Mouse (Mus musculus): ENCODE measurements at regions not wholly inside any gene's neighbourhood (a gene's known extent, or its start where the extent isn't known, plus 50 kb on each side); places are given as distances from the start of the nearest gene placed in this dataset.

DNA sequence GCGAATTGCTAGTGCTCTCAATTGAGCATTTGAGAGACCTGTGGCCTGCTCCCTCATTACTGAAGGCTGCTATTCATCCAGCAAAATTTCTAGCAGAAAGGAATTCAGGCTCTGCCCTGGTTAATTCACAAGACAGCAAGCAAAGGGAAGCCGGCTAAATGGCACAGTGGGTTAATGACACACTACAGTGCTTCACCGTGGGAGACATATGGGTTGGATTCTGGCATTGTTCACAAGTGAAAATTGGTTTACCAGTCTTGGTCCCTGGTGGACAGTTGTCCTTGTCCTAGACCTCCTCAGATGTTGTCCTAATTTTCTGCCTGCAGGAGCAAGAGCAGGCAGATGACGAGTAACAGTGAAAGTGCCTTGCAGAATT is 527.3 kb downstream of the Gm11232 start:
- no peak for DNase-seq (ENCODE audit: low spot score in 2 of 2)

DNA sequence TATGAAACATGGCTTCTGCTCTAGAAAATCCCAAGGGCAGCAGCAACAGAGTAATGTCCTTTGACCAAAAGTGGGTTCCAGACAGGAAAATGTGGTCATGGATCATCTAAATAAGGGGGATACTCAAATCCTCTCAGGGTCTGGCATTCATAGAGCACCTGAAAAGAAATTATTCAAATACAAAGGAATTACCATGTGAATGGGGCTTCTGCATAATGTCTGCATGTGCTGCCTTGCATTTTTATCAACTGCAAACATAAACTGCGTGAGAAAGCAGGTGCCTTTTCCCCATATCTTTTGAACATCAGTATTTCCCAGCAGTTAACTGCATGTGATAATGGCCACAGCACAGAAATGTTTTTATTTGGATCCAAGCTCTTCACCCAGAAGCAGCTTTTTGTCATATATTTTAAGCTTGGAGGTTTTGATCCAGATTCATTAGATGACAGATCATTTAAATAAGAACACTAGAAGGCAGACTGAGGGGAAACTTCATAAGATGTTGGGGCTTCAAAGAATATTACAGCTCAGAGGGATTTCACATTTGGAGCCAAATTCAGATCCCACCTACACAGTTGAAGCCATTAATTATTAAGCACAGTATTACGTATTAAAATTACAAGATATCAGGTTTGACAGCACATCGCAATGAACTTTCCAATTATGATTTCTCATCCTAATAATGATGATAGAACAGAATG is 527.8 kb downstream of the Gm11232 start:
- no peak for DNase-seq (ENCODE audit: low spot score in 2 of 2)

DNA sequence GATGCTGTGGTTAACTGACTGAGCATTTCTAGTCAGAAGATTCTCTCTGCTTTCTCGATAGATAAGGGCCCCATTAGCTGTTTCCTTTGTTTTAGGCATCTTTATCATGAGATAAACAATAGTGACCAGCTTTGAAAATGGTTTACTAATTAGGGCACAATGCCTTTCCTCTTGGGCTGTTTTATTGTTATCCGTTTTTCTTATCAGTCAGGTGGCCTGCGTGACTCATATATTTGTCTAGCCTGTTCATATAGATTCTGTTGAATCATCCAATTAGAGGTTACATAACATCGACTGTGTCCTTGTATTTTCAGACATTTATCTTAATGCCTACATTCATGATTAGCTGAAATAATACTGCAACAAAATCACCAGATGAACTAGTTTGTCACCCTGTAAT is 531.1 kb downstream of the Gm11232 start:
- no peak for DNase-seq (ENCODE audit: low spot score in 2 of 2)

DNA sequence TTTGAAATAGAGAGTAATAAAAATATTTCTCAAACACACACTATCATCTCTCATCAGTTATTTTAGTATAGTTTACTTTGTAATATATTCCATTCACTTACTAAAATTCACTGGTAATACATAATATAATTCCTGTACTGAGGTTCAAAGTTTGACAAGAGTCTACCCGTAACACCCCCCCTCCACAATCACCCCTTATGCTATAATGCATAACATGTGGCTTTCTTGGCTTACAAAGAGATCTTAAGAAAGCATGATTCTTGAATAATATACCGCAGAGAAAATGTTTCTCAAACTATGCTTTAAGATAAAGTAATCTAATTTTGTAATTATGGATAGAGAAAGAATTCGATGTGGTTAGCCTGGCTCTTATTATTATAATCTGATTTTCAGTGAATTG is 539.7 kb downstream of the Gm11232 start:
- no peak for DNase-seq (ENCODE audit: low spot score in 2 of 2)

DNA sequence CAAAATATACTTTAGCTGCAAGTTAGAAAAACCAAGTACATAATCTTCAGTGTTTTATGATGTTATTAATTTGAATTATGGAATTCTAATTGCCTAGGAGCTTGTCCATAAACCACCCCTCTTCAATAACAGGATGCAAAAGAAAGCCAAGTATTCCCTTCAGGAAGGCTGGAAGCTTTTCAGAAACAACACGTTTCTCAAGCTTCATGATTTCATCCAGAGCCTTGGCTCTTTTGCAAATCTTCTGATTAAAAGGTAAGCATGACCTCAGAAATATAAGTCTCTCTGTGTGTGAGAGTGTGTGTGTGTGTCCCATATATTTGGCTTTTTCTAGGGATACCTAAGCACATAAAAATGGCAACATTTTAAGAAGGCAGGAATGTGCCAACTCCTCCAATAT is 570.0 kb downstream of the Gm11232 start:
- no peak for DNase-seq (ENCODE audit: low spot score in 2 of 2)

DNA sequence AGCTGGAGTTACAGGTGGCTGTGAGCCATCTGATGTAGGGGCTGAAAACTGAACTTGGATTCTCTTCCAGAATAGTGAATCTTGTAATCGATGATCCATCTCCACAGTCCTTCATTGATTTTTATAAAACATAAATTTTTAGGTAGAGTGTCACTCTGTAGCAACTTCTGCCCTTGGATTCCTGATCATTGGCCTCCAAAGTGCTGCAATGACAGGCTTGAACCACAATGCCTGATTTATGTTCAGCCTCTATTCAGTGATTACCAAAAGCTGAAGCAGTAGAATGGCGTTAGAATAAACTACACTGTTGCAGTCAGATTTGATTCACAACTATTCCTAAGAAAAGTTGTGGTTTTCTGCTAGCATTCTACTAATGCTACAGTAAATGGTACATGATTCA is 580.1 kb downstream of the Gm11232 start:
- no peak for DNase-seq (ENCODE audit: low spot score in 2 of 2)

DNA sequence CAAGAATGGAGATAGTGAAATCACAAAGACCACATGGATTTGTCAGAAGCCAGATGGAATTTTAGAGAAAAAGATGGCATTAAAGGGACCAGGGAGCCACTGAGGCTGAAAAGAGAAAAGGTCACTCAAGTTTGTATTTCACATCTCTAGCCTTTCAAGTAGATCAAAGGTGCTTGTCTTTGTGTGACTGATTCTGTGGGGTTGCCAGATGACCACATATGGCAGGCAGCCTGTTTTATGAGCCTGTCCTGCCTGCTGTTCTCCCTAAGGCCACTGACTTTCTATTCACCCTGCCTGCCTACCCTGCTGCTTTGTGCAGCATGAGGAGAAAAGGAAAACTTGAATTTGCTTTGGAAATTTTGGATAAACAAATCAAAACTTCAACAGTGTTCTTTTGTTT is 592.0 kb downstream of the Gm11232 start:
- no peak for DNase-seq (ENCODE audit: low spot score in 2 of 2)

DNA sequence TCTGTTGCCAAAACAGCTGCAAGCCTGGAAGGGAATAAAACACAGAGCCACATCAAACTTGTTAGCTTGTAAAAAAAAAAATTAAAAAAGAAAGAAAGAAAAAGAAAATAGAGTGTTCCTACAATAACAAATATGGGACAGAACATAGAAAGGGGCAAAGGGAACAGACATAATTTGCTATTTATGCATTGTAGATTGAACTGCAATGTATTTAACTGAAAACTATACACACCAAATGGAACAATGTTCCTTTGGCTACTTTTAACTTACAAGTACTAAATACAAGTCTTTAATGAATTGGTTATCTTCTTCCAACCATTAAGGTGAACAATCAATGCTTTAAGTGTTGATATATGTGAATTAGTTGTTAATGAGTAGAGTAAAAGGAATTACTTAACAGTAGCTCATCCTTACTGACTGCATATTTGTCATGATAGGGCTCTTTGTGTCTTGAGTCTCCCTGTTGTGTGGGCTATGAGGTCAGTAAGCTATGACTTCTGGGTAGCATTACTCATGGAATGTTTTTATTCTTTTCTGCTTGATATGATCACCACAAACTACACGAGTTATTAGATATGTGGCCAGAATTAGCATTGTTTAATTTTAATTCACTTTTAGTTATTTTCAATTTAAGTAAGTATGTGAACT is 597.0 kb upstream of the Megf9 start:
- no peak for DNase-seq (ENCODE audit: low spot score in 2 of 2)

DNA sequence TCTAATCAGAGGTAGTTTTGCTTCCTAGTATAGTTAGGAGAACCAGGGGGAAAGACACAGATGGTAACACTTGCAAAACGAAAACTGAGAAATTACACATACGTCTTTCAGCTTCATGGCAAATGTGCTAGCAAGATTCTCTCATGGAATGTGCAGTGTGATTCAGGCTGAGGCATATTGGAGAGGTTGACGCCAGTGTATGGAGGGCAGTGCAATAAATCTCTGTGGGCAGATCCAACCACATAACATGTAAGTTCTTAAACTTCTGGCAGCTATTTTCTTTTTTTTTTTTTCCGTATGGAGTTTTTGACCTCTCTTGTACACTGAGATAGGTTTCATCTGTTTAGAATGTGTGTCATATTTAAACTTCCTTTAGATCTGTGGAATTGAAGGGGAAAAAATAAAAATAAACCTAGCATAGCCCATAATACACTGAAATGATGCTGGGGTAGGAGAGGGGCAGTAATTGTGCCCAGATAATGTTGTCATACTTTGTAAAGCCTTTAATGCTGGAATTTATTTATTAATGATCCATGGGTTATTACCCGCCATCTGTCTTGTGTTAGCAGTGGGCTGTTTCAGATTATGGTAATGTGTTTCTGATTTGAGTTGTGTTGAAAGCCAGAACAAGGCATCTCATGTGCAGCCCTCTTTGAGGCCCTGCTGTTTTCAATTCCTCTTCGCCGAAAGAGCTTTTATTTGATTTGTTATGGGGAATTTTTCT is 596.3 kb upstream of the Megf9 start:
- no peak for DNase-seq (ENCODE audit: low spot score in 2 of 2)

DNA sequence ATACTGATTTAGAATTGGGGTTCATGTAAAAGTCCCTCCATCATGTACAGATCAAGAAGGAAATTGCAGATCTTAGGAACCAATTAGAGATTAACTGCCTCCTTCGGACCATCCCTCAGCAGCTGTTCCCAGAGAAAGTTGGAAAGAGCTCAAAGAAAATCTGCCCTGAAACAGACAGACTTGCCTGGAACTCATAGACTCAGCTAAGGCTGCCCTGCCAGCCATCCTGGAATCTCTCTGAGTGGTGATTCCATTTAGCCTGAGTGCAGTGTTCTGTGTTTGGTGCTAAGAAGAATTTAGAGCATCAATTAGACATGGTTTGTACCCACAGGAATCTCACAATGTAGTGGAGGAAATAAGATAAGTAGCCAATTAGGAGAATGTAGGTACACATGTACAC is 594.5 kb upstream of the Megf9 start:
- DNase-seq (ENCODE audit: low spot score in 2 of 2): no peak
